Mouse (Mus musculus): ENCODE data around the gene Ccdc3.
"Not testable (repeated sequence)": the region's sequence is repeated elsewhere in the genome, so short reads cannot be mapped to it uniquely, and the experiment has no call there.

Gene Ccdc3

GRCm38 (mm10) chr2:5219206-5219605 lies 81.6 kb downstream of the Ccdc3 start:
- DNase-seq: peak; percentile 49

GRCm38 (mm10) chr2:5219847-5220375 lies 82.3 kb downstream of the Ccdc3 start:
- no peak for DNase-seq

- no peak for DNase-seq
Measured at GRCm38 (mm10) chr2:5222571-5222970, 85.0 kb downstream of the Ccdc3 start.

- DNase-seq: no peak
Measured at GRCm38 (mm10) chr2:5236846-5237482, 99.4 kb downstream of the Ccdc3 start.

- DNase-seq: no peak
Measured at GRCm38 (mm10) chr2:5237870-5238269, 100.3 kb downstream of the Ccdc3 start.

- no peak for DNase-seq
Measured at GRCm38 (mm10) chr2:5239492-5239891, 101.9 kb downstream of the Ccdc3 start.

GRCm38 (mm10) chr2:5241469-5241897 lies 103.9 kb downstream of the Ccdc3 start:
- DNase-seq: peak; percentile 11

- not testable (repeated sequence) for DNase-seq
Measured at GRCm38 (mm10) chr2:5249199-5249598, 111.6 kb downstream of the Ccdc3 start.

GRCm38 (mm10) chr2:5249969-5250368 lies 112.4 kb downstream of the Ccdc3 start:
- DNase-seq: no peak

GRCm38 (mm10) chr2:5258250-5258649 lies 120.7 kb downstream of the Ccdc3 start:
- no peak for DNase-seq

GRCm38 (mm10) chr2:5262279-5262678 lies 124.7 kb downstream of the Ccdc3 start:
- DNase-seq: no peak

- DNase-seq: no peak
Measured at GRCm38 (mm10) chr2:5267980-5268379, 130.4 kb downstream of the Ccdc3 start.
